Mouse (Mus musculus) liver (tissue): ENCODE results near the gene Mkrn2os.
A peak's percentile ranks its signal among the peaks of the same experiment; 100 is the strongest.

Experiments used
- DNase-seq: peaks from one replicate; pipeline ENCODE4 v3.0.0-alpha.2; 2020; ENCODE audit warnings: mixed read lengths

The Mkrn2os gene

GRCm38 (mm10) chr6:115582328-115583115, 9.9 kb downstream of the Mkrn2os start:
- no peak for DNase-seq

- DNase-seq: no peak
These were observed 11.6 kb downstream of the Mkrn2os start for GRCm38 (mm10) chr6:115580810-115581209.

GRCm38 (mm10) chr6:115577941-115578340, 14.4 kb downstream of the Mkrn2os start:
- DNase-seq: no peak

GRCm38 (mm10) chr6:115577407-115577806, 15.0 kb downstream of the Mkrn2os start:
- no peak for DNase-seq

GRCm38 (mm10) chr6:115574171-115574570, 18.2 kb downstream of the Mkrn2os start:
- no peak for DNase-seq

GRCm38 (mm10) chr6:115565479-115566045, 26.8 kb downstream of the Mkrn2os start:
- no peak for DNase-seq

- no peak for DNase-seq
These were observed 32.4 kb downstream of the Mkrn2os start for GRCm38 (mm10) chr6:115559651-115560632.

- no peak for DNase-seq
These were observed 34.2 kb downstream of the Mkrn2os start for GRCm38 (mm10) chr6:115558176-115558575.

GRCm38 (mm10) chr6:115555485-115555884, 36.9 kb downstream of the Mkrn2os start:
- DNase-seq: no peak

- peak; percentile 72 for DNase-seq
These were observed 46.1 kb downstream of the Mkrn2os start for GRCm38 (mm10) chr6:115546276-115546675.

GRCm38 (mm10) chr6:115544442-115544970, 47.9 kb downstream of the Mkrn2os start, which contains the start of gene Tsen2:
TSS of gene Tsen2 (plus strand) at chr6:115544664.
- DNase-seq: peak; percentile 95

- DNase-seq: no peak
These were observed 50.0 kb downstream of the Mkrn2os start for GRCm38 (mm10) chr6:115542341-115542740.

- DNase-seq: no peak
These were observed 50.6 kb downstream of the Mkrn2os start for GRCm38 (mm10) chr6:115541676-115542275.

- DNase-seq: peak; percentile 71
These were observed 53.5 kb downstream of the Mkrn2os start for GRCm38 (mm10) chr6:115538645-115539429.

- DNase-seq: no peak
These were observed 56.2 kb downstream of the Mkrn2os start for GRCm38 (mm10) chr6:115536169-115536568.

- no peak for DNase-seq
These were observed 57.8 kb downstream of the Mkrn2os start for GRCm38 (mm10) chr6:115534617-115535016.
